Mouse (Mus musculus) limb, embryonic 10.5 days (tissue): ENCODE data around the gene Rmnd5b. TPM values are rescaled to one million over a fixed set of nuclear protein-coding genes. Genes with fewer than 3 reads are reported as not detected.
"Not testable (repeated sequence)": the region's sequence is repeated elsewhere in the genome, so short reads cannot be mapped to it uniquely, and the experiment has no call there.

ENCODE experiments used
- DNase-seq: peaks from one replicate; pipeline ENCODE4 v3.0.0-alpha.2; 2017; ENCODE audit warnings: low spot score
- H3K27ac ChIP-seq: fragments of 300-500 bp; sonication (generic); 2 replicates; pipeline ENCODE4 v1.5.1; 2016; ENCODE audit warnings: mild to moderate bottlenecking
- H3K27me3 ChIP-seq: fragments of 300-500 bp; sonication (generic); 2 replicates; pipeline ENCODE4 v1.6.1; 2016; ENCODE audit warnings: low read depth, mild to moderate bottlenecking; ENCODE audit not compliant: poor library complexity, severe bottlenecking
- H3K36me3 ChIP-seq: fragments of 300-500 bp; sonication (generic); 2 replicates; pipeline ENCODE4 v1.6.1; 2016; ENCODE audit warnings: mild to moderate bottlenecking, moderate library complexity
- H3K4me1 ChIP-seq: fragments of 300-500 bp; sonication (generic); 2 replicates; pipeline ENCODE4 v1.6.1; 2016
- H3K4me3 ChIP-seq: fragments of 300-500 bp; sonication (generic); 2 replicates; pipeline ENCODE4 v1.5.1; 2016; ENCODE audit warnings: mild to moderate bottlenecking, moderate library complexity
- H3K9me3 ChIP-seq: fragments of 300-500 bp; sonication (generic); replicated peaks from 2 replicates; pipeline ENCODE4 v1.6.1; 2016; ENCODE audit warnings: mild to moderate bottlenecking
- WGBS: fragments of 180-500 bp; shearing (Covaris S2); methylation state at CpG from one replicate; pipeline ENCODE4 v1.1.7; 2016; 5-methylcytosine and 5-hydroxymethylcytosine counted together
- polyA plus RNA-seq: library from polyadenylated mRNA; unstranded; fragments of >200 nt; fragmentation: Nextera tagmentation; extraction: Ambion mirVana; gene quantifications from 2 replicates; pipeline ENCODE4 v1.2.1, GENCODE M21; 2016

Gene Rmnd5b
- polyA plus RNA-seq, 1 experiment from 2014 or later, result 37.1 TPM

GRCm38 (mm10) chr11:51632130-51632753 lies 3.5 kb downstream of the Rmnd5b start:
- Histone ChIP-seq H3K27ac (no peak overlapping the region), H3K4me3 (no peak overlapping the region), H3K9me3 (no peaks in the 10 kb centered on the region), H3K36me3 (peaks cover 24% of the 10 kb centered on the region), H3K27me3 (no peaks in the 10 kb centered on the region), H3K4me1 (peaks cover 30% of the 10 kb centered on the region)
- DNase-seq, result no peak
- WGBS, result 93% methylated on average over 6 of the region's 6 CpGs

- Histone ChIP-seq H3K9me3 (no peaks in the 10 kb centered on the region), H3K4me1 (peaks cover 9% of the 10 kb centered on the region; the same call in 1 of the 2 replicates), H3K27ac (no peak overlapping the region), H3K27me3 (no peaks in the 10 kb centered on the region), H3K4me3 (no peak overlapping the region), H3K36me3 (peaks cover 49% of the 10 kb centered on the region)
- 88% methylated on average over 15 of the region's 15 CpGs for WGBS
- DNase-seq, result no peak
Observed at GRCm38 (mm10) chr11:51629651-51630314, 5.9 kb downstream of the Rmnd5b start.

DNA sequence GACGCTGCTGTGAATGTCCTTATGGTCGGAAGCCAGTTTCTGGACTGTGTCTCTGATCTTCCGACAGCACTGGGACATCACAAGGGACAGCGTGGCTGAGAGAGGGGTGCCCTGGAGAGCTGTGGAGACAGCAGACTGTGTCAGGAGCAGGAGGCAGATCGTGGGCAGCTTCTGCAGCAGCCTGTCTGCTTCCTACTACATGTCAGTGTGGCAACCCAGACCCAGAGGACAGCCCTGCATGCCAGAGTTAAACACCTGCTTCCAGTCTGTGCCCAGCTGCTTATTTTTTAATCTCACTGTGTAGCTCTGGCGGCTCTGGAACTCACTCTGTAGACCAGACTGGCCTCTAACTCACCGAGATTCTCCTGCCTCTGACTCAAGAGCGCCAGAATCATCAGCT lies 7.8 kb downstream of the Rmnd5b start:
- Histone ChIP-seq H3K4me1 (no peaks in the 10 kb centered on the region), H3K9me3 (no peaks in the 10 kb centered on the region), H3K36me3 (peaks cover 66% of the 10 kb centered on the region), H3K27me3 (no peaks in the 10 kb centered on the region), H3K4me3 (no peak overlapping the region), H3K27ac (no peak overlapping the region)
- WGBS, result 87% methylated on average over 8 of the region's 8 CpGs
- no peak for DNase-seq

GRCm38 (mm10) chr11:51627425-51627824 lies 8.3 kb downstream of the Rmnd5b start:
- WGBS, result 94% methylated on average over 9 of the region's 9 CpGs
- no peaks in the 10 kb centered on the region for H3K4me1 ChIP-seq
- no peak overlapping the region for H3K27ac ChIP-seq
- DNase-seq, result no peak
- no peaks in the 10 kb centered on the region for H3K27me3 ChIP-seq
- peaks cover 70% of the 10 kb centered on the region for H3K36me3 ChIP-seq
- H3K9me3 ChIP-seq, result no peaks in the 10 kb centered on the region
- no peak overlapping the region for H3K4me3 ChIP-seq

DNA sequence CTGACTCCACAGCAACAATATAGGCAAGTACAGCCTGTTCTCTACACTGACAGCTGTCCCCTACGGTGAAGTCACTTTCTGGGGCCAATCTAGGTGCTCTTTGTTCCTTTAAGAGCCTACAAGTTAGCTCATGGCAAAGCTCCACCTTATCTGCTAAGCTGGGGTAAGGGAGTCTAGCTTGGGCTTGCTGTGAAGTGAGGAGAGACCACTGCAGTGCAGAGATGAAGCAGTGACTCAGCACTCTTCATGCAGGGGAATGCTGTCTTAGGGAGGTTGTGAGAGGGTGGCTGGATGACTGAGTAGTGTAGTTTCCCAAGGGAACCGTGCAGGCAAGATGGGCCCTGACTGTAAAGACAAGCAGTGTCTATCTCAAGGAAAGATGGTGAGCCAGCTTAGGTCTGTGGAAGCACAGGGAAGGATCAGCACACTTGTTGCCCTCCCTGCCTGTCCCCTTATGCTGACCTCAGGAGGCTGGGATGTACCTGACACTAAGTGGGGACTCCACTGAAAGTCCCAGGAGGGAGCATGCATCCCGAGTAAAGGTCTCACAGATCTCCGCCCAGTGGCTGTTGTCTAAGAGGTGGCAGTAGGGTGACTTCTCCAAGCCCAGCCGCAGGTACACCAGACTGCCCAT lies 10.4 kb downstream of the Rmnd5b start:
- Histone ChIP-seq H3K36me3 (peaks cover 85% of the 10 kb centered on the region), H3K27me3 (no peaks in the 10 kb centered on the region)

GRCm38 (mm10) chr11:51622971-51623491 lies 12.7 kb downstream of the Rmnd5b start:
- 90% methylated on average over 7 of the region's 7 CpGs for WGBS

More for the DNA sequence above, 10.4 kb downstream of the Rmnd5b start:
- H3K4me3 ChIP-seq, result no peak overlapping the region
- no peak overlapping the region for H3K27ac ChIP-seq
- WGBS, result 82% methylated on average over 5 of the region's 5 CpGs
- no peaks in the 10 kb centered on the region for H3K9me3 ChIP-seq
- DNase-seq, result no peak
- peaks cover 11% of the 10 kb centered on the region for H3K4me1 ChIP-seq

DNA sequence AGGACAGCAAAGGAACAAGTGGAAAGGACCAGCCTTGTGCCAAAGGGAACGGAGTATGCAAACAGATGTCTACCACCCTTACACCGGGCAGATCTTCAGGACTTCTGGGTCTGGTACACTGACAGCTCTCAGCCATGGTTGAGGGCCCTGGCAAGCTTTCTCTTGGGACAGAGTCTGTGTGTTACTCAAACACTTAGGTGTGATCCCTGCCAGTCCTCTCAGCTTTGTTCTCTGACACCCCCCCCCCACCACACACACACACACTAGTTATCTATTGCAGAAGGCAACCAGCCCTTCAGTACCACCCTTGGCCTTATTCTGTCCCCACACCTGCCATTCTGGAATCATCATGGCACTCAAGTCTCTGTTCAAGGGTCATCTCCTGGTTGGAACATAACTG lies 13.9 kb downstream of the Rmnd5b start:
- H3K27ac ChIP-seq, result no peak overlapping the region
- no peak overlapping the region for H3K4me3 ChIP-seq
- H3K9me3 ChIP-seq, result no peaks in the 10 kb centered on the region
- WGBS, result 90% methylated on average over 2 of the region's 2 CpGs
- no peak for DNase-seq
- no peaks in the 10 kb centered on the region for H3K27me3 ChIP-seq
- peaks cover 58% of the 10 kb centered on the region for H3K36me3 ChIP-seq
- peaks cover 28% of the 10 kb centered on the region for H3K4me1 ChIP-seq

More at GRCm38 (mm10) chr11:51622971-51623491, 12.7 kb downstream of the Rmnd5b start:
- H3K4me3 ChIP-seq, result no peak overlapping the region
- no peak overlapping the region for H3K27ac ChIP-seq
- peaks cover 70% of the 10 kb centered on the region for H3K36me3 ChIP-seq
- H3K9me3 ChIP-seq, result no peaks in the 10 kb centered on the region
- peaks cover 23% of the 10 kb centered on the region for H3K4me1 ChIP-seq
- no peaks in the 10 kb centered on the region for H3K27me3 ChIP-seq
- no peak for DNase-seq

DNA sequence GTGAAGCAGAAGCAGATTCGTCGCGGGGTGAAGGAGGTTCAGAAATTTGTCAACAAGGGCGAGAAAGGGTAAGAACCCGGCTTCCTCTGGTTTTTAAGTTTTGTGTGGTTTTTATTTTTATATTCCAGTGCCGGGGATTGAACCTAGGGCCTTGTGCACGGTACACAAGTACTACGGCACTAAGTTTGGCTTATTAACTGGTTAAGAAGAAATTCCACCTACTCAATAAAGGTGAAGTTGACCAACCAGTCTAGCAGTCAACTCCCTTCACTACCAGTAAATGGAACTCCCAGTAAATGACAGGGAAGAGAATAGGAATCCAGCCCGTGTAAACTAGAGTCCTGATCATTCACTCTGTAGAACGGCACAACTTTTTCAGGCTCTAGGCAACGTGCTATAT lies 15.6 kb downstream of the Rmnd5b start:
- Histone ChIP-seq H3K4me1 (peaks cover 37% of the 10 kb centered on the region), H3K27ac (peak overlapping the region; percentile 86), H3K4me3 (peak overlapping the region; percentile 77), H3K9me3 (no peaks in the 10 kb centered on the region), H3K36me3 (peaks cover 41% of the 10 kb centered on the region), H3K27me3 (no peaks in the 10 kb centered on the region)
- 2% methylated on average over 11 of the region's 11 CpGs for WGBS
- DNase-seq, result no peak

DNA sequence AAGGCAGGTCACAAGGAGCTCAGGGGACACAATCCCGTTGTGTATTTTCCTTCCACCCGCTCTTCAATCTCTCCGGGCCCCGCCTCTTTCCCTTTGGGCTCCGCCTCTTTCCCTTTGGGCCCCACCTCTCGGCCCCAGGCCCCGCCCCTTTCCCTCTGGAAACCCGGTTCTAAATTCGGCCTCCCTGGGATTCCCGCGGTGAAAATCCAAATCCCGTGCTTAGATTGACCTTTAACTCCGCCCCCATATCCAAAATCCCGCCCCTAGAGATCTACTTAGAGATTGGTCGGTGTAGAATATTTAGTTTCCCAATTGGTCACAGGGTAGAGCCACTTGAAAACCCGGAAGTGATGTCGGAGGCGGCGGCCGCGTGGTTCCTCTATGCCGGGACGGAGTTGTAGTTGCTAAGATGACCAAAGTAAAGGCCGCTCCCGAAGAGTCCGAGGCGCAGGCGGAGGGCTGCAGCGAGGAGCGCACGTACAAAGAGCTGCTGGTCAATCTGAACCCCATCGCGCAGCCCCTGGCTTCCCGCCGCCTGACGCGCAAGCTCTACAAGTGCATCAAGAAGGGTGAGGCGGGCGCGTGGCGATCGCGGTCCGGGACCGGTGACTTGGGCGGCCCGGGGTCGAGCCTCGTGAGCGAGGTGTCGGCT lies 16.2 kb downstream of the Rmnd5b start, which contains the start of gene Nhp2:
Nhp2 (plus strand) TSS at position 327 of the 652 bp plus-strand sequence.
- peak; percentile 92 for DNase-seq
- Histone ChIP-seq H3K27ac (peak within 1 kb of the TSS; percentile 86), H3K4me1 (peaks cover 43% of the 10 kb centered on the region)

GRCm38 (mm10) chr11:51618894-51619408 lies 16.7 kb downstream of the Rmnd5b start:
- H3K27me3 ChIP-seq, result no peaks in the 10 kb centered on the region
- no peaks in the 10 kb centered on the region for H3K9me3 ChIP-seq
- 50% methylated on average over 8 of the region's 8 CpGs for WGBS
- H3K27ac ChIP-seq, result peak overlapping the region; percentile 86
- peak overlapping the region; percentile 77 for H3K4me3 ChIP-seq
- no peak for DNase-seq
- H3K4me1 ChIP-seq, result peaks cover 44% of the 10 kb centered on the region
- H3K36me3 ChIP-seq, result peaks cover 29% of the 10 kb centered on the region

More for the DNA sequence above, 16.2 kb downstream of the Rmnd5b start, which contains the start of gene Nhp2:
- Histone ChIP-seq H3K27me3 (no peaks in the 10 kb centered on the region), H3K9me3 (no peaks in the 10 kb centered on the region), H3K4me3 (peak within 1 kb of the TSS; percentile 77), H3K36me3 (peaks cover 35% of the 10 kb centered on the region)
- WGBS, result under 1% methylated on average over 51 of the region's 51 CpGs

- H3K9me3 ChIP-seq, result no peaks in the 10 kb centered on the region
- no peak overlapping the region for H3K4me3 ChIP-seq
- peaks cover 44% of the 10 kb centered on the region for H3K4me1 ChIP-seq
- WGBS, result 11% methylated on average over 4 of the region's 4 CpGs
- H3K27ac ChIP-seq, result no peak overlapping the region
- no peaks in the 10 kb centered on the region for H3K27me3 ChIP-seq
- H3K36me3 ChIP-seq, result peaks cover 17% of the 10 kb centered on the region
- DNase-seq, result peak; percentile 61
Observed at GRCm38 (mm10) chr11:51617693-51618092, 18.0 kb downstream of the Rmnd5b start.

DNA sequence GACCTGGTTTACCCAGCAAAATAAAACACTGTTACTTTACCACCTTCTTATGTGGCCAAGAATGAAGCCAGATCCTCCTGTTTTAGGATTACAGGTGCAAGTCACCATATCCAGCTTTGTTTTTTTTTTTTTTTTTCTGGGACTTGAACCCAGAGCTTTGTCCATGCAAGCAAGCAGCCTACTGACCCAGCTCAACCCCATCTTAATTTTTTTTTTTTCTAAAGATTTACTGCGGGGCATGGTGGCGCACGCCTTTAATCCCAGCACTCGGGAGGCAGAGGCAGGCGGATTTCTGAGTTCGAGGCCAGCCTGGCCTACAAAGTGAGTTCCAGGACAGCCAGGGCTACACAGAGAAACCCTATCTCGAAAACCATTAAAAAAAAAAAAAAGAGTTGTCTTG lies 19.6 kb downstream of the Rmnd5b start:
- peak overlapping the region; percentile 85; the same call in 1 of the 2 replicates for H3K27ac ChIP-seq
- not testable (repeated sequence) for DNase-seq, H3K36me3 ChIP-seq, H3K27me3 ChIP-seq, H3K9me3 ChIP-seq
- peaks cover 41% of the 10 kb centered on the region for H3K4me1 ChIP-seq
- H3K4me3 ChIP-seq, result peak overlapping the region; percentile 46
- 93% methylated on average over 7 of the region's 7 CpGs for WGBS
